Mouse (Mus musculus) limb, embryonic 13.5 days (tissue): ENCODE measurements around the gene Tulp3. TPM values are rescaled to one million over a fixed set of nuclear protein-coding genes. Genes with fewer than 3 reads are reported as not detected.

Experiments
- ATAC-seq: fragments of 200-750 bp; cut with Nextera tagmentation; 2 replicates; pipeline ENCODE4 v1.8.0; 2017; ENCODE audit warnings: low read depth, moderate number of reproducible peaks, moderate TSS enrichment; ENCODE audit not compliant: low FRiP score
- H3K27ac ChIP-seq: fragments of 300-500 bp; sonication (generic); 2 replicates; pipeline ENCODE4 v1.5.1; 2015; ENCODE audit warnings: inconsistent platforms, mild to moderate bottlenecking, moderate library complexity
- H3K27me3 ChIP-seq: fragments of 300-500 bp; sonication (generic); 2 replicates; pipeline ENCODE4 v1.6.1; 2015; ENCODE audit warnings: mild to moderate bottlenecking, inconsistent platforms
- H3K36me3 ChIP-seq: fragments of 300-500 bp; sonication (generic); 2 replicates; pipeline ENCODE4 v1.6.1; 2015; ENCODE audit warnings: inconsistent platforms, mild to moderate bottlenecking, moderate library complexity
- H3K4me1 ChIP-seq: fragments of 300-500 bp; sonication (generic); 2 replicates; pipeline ENCODE4 v1.6.1; 2015; ENCODE audit warnings: inconsistent platforms
- H3K4me2 ChIP-seq: fragments of 300-500 bp; sonication (generic); replicated peaks from 2 replicates; pipeline ENCODE4 v1.6.1; 2015; ENCODE audit warnings: inconsistent platforms, mild to moderate bottlenecking, moderate library complexity
- H3K4me3 ChIP-seq: fragments of 300-500 bp; sonication (generic); 2 replicates; pipeline ENCODE4 v1.5.1; 2015; ENCODE audit warnings: moderate library complexity, mild to moderate bottlenecking, inconsistent platforms
- H3K9ac ChIP-seq: fragments of 300-500 bp; sonication (generic); 2 replicates; pipeline ENCODE4 v1.6.1; 2015; ENCODE audit warnings: mild to moderate bottlenecking, inconsistent platforms
- H3K9me3 ChIP-seq: fragments of 300-500 bp; sonication (generic); 2 replicates; pipeline ENCODE4 v1.6.1; 2016; ENCODE audit warnings: inconsistent platforms
- WGBS: fragments of 180-500 bp; shearing (Covaris S2); methylation state at CpG from one replicate; pipeline ENCODE4 v1.1.7; 2015; 5-methylcytosine and 5-hydroxymethylcytosine counted together
- polyA plus RNA-seq: library from polyadenylated mRNA; unstranded; fragments of >200 nt; fragmentation: Nextera tagmentation; extraction: Ambion mirVana; gene quantifications from 2 replicates; pipeline ENCODE4 v1.2.1, GENCODE M21; 2015

The Tulp3 gene
- polyA plus RNA-seq, 1 experiment from 2014 or later: 24.0 TPM

DNA sequence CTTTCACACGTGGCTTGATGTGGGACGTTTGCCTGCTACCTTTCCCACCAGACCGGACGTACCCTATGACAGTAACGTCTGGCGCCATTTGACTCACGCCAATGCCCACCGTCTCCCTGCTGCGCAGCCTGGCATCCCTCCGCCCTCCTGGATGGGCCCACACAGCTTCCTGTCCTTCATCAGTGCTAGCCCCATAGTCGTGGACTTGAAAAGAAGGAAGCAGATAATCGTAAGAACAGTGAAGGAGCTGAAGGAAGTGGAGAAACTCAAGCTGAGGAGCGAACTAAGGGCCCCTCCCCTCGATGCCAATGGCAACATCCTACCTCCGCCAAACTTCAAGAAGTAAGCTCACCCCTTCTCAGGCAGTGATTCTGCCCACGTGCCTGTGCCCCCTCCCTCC lies 24.0 kb upstream of the Tulp3 start:
- ATAC-seq: no peak
- 87% methylated on average over 16 of the region's 16 CpGs for WGBS
- H3K36me3 ChIP-seq: peaks cover 17% of the 10 kb centered on the region
- no peak overlapping the region for H3K4me2 ChIP-seq
- H3K9me3 ChIP-seq: no peaks in the 10 kb centered on the region
- no peaks in the 10 kb centered on the region for H3K27me3 ChIP-seq
- H3K9ac ChIP-seq: no peak overlapping the region
- H3K4me3 ChIP-seq: no peak overlapping the region
- H3K4me1 ChIP-seq: no peaks in the 10 kb centered on the region
- no peak overlapping the region for H3K27ac ChIP-seq

DNA sequence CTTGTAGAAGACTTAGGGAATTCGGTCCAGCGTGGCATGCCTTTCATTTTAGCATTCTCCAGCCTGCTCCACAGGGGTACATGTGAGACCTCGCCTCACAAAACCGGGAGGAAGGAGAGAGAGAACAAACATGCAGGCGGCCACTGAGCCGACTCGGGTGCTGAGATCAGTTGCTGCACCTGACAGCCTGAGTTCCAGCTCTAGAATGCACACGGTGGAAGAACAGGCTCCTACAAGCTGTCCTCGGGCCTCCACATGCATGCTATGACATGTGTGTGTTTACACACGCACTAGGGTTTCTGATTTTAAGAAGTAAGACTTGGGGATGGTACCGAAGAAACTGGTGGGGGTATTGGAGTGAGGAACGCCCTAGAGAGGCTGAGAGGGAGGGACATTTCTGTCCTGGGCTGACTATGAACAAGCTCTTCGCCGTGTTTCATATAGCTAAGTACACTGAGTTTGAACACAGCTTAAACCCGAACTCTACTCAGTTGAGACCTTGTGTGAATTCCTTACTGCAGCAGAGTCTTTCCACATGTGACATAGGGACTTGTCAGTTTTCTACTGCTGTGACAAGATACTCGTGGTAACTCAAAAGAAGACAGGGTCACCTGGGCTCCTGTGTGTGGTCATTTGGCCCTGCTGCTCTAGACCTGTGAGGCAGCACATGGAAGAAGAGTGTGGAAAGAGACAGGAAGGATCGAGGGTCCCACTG lies 20.9 kb upstream of the Tulp3 start:
- Histone ChIP-seq H3K27me3 (no peaks in the 10 kb centered on the region), H3K27ac (no peak overlapping the region), H3K9ac (no peak overlapping the region), H3K4me3 (no peak overlapping the region), H3K4me2 (no peak overlapping the region), H3K36me3 (peaks cover 49% of the 10 kb centered on the region), H3K4me1 (no peaks in the 10 kb centered on the region), H3K9me3 (no peaks in the 10 kb centered on the region)
- no peak for ATAC-seq
- 87% methylated on average over 17 of the region's 17 CpGs for WGBS

DNA sequence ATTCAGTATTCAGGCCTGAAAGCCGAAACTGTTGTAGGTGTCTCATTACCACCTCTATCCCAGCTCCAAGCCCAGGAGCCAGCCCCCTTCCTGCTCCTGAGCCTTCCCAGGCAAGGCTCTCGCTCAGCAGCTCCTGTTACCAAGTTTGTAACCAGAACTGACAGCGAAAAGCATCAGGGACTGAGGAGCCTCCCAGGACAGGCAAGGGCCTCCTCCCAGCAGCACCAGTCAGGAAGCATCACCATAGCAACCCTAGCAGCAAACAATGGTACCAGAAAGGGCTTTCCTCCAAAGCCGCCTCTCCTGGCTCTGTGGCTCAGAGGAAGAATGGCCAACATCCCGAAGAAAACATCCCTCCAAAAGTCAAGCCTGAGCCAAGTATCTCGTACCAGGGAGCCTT lies 19.5 kb upstream of the Tulp3 start, which contains the start of the genes Tex52 and Gm44596:
TSS of gene Tex52 (plus strand) at position 265 of the 400 bp plus-strand sequence.
TSS of gene Gm44596 (plus strand) at position 312 of the 400 bp plus-strand sequence.
- Histone ChIP-seq H3K9ac (no peak within 1 kb of the TSS), H3K4me3 (no peak within 1 kb of the TSS), H3K27ac (no peak within 1 kb of the TSS), H3K27me3 (no peaks in the 10 kb centered on the region), H3K4me2 (no peak within 1 kb of the TSS), H3K36me3 (peaks cover 62% of the 10 kb centered on the region), H3K9me3 (no peaks in the 10 kb centered on the region), H3K4me1 (no peaks in the 10 kb centered on the region)
- ATAC-seq: peak; percentile 42; the same call in 1 of the 2 replicates
- WGBS: 55% methylated on average over 6 of the region's 6 CpGs

DNA sequence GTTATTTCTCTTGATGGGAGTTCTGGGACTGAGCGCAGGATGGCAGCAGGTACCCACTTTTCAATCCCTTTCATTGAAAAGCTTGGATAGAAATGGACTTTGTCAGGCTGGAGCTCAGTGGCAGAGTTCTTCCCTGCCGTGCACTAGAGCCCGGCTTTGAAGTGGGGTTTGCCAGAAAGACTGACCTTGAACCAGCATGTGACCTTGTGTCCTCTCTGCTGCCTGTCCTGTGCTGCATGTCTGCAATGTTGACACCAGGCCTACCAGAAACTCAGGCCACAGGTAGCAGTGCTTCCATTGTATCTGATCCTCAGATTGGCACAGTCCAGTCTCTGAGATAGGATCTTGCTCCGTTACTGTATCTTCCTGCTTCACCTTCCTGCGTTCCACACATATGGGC lies 14.4 kb upstream of the Tulp3 start:
- Histone ChIP-seq H3K4me2 (no peak overlapping the region), H3K9me3 (no peaks in the 10 kb centered on the region), H3K4me1 (no peaks in the 10 kb centered on the region), H3K4me3 (no peak overlapping the region), H3K27me3 (no peaks in the 10 kb centered on the region), H3K9ac (no peak overlapping the region), H3K36me3 (peaks cover 95% of the 10 kb centered on the region), H3K27ac (no peak overlapping the region)
- ATAC-seq: no peak
- 87% methylated on average over 5 of the region's 5 CpGs for WGBS

DNA sequence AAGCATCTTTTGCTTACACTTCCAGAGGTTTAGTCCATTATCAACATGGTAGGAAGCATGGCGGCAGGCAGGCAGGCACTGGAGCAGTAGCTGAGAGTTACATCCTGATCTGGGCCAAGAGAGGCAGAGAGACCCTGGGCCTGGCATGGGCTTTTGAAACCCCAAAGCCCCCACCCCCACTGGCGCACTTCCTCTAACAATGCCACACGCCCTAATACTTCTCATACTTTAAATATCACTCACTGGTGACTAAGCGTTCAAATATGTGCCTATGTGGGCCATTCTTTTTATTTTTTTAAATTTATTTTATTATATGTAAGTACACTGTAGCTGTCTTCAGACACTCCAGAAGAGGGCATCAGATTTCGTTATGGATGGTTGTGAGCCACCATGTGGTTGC lies 10.8 kb upstream of the Tulp3 start:
- Histone ChIP-seq H3K4me1 (peaks cover 23% of the 10 kb centered on the region), H3K4me3 (no peak overlapping the region), H3K27me3 (no peaks in the 10 kb centered on the region), H3K27ac (no peak overlapping the region), H3K9me3 (no peaks in the 10 kb centered on the region), H3K36me3 (peaks cover 59% of the 10 kb centered on the region), H3K4me2 (no peak overlapping the region), H3K9ac (no peak overlapping the region)
- ATAC-seq: no peak
- WGBS: 93% methylated on average over 5 of the region's 5 CpGs

DNA sequence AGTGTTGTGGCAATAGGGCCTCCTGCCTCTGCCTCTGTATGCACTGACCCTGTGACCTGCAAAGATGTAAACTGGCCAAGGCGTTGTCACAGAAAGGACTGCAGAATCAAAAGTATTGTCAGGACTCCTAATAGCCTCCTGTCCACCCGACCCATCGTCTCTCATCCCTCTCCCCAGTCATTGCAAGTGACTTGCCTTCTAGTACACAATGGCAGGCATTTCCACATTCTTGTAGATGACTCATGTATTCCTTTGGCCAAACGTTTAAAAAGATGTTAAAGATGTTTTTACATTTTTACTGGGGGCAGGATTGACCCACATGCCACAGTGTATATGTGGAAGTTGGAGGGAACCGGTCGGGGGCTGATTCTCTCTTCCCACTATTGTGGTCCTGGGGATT lies 9.1 kb upstream of the Tulp3 start:
- Histone ChIP-seq H3K4me2 (peak overlapping the region; percentile 25; the same call in 1 of the 2 replicates), H3K9ac (no peak overlapping the region), H3K27me3 (no peaks in the 10 kb centered on the region), H3K9me3 (no peaks in the 10 kb centered on the region), H3K4me1 (peaks cover 39% of the 10 kb centered on the region), H3K4me3 (no peak overlapping the region), H3K36me3 (peaks cover 42% of the 10 kb centered on the region), H3K27ac (no peak overlapping the region)
- 85% methylated on average over 6 of the region's 6 CpGs for WGBS
- ATAC-seq: no peak

DNA sequence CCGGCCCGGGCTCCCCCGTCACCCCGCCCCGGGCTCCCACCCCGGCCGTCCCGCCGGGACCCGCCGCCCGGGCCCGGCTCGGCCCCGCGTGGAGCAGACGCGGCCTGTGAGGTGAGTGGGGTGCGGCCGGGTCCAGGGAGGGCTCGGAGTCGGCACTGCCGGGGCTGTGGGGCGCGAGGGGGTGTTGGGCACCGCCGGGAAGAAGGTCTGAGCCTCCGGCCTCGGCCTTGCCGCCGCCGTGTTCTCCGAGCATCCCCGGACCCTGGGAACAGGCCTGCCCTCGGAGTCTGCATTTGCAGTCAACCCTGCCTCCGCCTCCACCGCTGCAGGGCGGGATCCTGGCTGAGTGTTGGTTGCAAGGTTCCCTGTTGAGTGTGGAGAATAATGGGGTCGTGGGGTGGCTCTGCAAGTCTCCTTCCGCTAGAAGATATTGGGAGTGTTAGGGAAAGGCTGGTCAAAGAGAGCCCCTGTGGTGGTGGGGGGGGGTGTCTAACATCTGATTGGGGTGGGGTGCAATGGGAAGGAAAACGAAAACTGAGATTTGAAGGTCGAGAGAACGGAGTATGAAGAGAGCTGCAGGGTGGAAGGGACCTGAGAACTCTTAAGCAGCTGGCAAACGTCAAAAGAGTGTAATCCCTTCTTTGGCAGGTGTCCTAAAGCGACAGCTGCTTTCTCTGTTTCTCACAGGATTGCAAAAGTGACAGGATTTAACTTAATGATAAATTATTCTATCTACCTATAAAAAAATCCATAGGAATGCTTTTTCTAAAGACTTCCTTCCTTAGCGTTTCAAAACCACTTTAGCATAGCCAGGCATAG lies 7.6 kb upstream of the Tulp3 start:
- H3K4me2 ChIP-seq: peak overlapping the region; percentile 90
- ATAC-seq: no peak; the same call in none of the 2 replicates
- peak overlapping the region; percentile 93 for H3K27ac ChIP-seq
- H3K27me3 ChIP-seq: no peaks in the 10 kb centered on the region
- 1% methylated on average over 39 of the region's 46 CpGs for WGBS
- no peaks in the 10 kb centered on the region for H3K9me3 ChIP-seq
- H3K9ac ChIP-seq: peak overlapping the region; percentile 89
- peak overlapping the region; percentile 91 for H3K4me3 ChIP-seq
- H3K36me3 ChIP-seq: peaks cover 34% of the 10 kb centered on the region
- H3K4me1 ChIP-seq: peaks cover 39% of the 10 kb centered on the region

DNA sequence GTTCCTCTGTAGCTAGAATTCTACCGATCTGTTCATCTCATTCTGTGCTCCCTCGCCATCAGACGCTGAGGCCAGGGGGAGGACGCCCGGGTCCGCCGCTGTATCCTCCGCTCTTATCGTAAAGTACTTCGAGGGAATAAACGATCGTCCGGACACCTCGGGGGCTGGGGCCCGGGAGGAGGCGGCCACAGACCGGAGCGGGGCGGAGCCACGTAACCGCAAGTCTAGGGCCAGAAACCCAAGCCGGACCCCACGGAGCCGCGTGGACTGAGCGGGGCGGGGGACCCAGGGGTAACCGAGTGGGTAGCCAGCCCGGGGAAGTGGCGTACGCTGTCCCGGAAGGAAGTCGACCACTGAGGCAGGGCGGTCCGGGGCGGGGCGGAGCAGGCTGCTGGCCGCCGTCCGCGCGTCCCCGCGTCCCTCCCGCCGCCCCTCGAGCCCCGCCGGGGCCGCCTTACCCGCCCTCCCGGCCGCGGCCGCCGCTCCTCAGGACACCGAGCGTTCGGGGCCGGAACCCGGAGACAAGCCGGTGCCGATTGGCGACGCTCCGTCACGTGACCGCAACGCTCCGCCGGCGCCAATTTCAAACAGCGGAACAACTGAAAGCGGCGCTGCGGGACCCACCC lies 6.8 kb upstream of the Tulp3 start, which contains the start of the genes Rhno1 and Foxm1:
TSS of gene Rhno1 (minus strand) at position 531 of the 626 bp plus-strand sequence.
TSS of gene Foxm1 (plus strand) at position 587 of the 626 bp plus-strand sequence.
- H3K27me3 ChIP-seq: no peaks in the 10 kb centered on the region
- WGBS: under 1% methylated on average over 61 of the region's 76 CpGs

DNA sequence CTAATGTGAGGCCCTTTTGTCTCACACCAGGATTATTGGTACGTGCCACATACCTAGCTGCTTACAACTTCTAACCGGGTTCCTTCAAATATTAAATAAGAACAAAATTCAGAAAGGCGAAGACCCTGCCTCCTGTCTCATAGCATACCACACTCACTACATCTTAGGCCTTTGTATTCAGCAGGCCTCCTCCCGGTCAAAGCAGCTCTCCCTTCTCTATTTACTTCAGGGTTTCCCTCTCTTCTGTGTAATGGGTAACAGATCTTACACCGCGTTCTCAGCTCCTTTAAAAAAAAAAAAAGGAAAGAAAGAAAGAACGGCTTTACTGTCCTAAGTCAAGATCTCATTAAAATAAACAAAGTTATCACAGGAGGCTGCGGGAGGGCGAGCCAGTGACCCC lies 6.2 kb upstream of the Tulp3 start:
- no peaks in the 10 kb centered on the region for H3K9me3 ChIP-seq
- ATAC-seq: no peak
- no peaks in the 10 kb centered on the region for H3K27me3 ChIP-seq
- H3K9ac ChIP-seq: peak overlapping the region; percentile 89
- 17% methylated on average over 9 of the region's 9 CpGs for WGBS
- peaks cover 39% of the 10 kb centered on the region for H3K4me1 ChIP-seq
- H3K4me2 ChIP-seq: peak overlapping the region; percentile 90
- peak overlapping the region; percentile 93 for H3K27ac ChIP-seq
- peaks cover 36% of the 10 kb centered on the region for H3K36me3 ChIP-seq
- H3K4me3 ChIP-seq: peak overlapping the region; percentile 91

More for the DNA sequence above, 6.8 kb upstream of the Tulp3 start, which contains the start of the genes Rhno1 and Foxm1:
- peak; percentile 90 for ATAC-seq
- Histone ChIP-seq H3K4me1 (peaks cover 39% of the 10 kb centered on the region), H3K27ac (peak within 1 kb of the TSS; percentile 93), H3K4me2 (peak within 1 kb of the TSS; percentile 90), H3K36me3 (peaks cover 36% of the 10 kb centered on the region), H3K9ac (peak within 1 kb of the TSS; percentile 89), H3K9me3 (no peaks in the 10 kb centered on the region), H3K4me3 (peak within 1 kb of the TSS; percentile 91)

DNA sequence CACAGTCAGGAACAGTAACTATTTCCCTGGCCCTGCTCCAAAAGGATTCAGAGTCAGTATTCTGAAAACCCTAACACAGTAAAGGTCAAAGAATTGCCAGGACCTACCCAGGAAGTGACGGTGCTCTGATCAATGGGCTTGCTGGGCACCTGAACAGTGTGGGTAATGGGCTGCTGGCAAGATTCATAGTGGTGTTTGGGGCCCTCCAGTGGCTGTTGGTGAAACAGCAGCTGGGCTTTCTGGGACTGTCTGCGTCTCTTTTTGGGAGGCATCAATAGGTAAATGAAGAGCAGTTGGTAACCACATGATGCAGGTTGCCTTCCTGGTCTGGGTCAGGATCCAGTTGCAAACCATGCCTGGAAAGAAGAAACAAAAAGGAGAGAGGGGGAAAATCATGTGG lies 3.3 kb upstream of the Tulp3 start:
- no peak for ATAC-seq
- Histone ChIP-seq H3K4me3 (no peak overlapping the region), H3K4me2 (no peak overlapping the region), H3K36me3 (peaks cover 26% of the 10 kb centered on the region), H3K9ac (no peak overlapping the region), H3K27ac (no peak overlapping the region), H3K27me3 (no peaks in the 10 kb centered on the region), H3K9me3 (no peaks in the 10 kb centered on the region), H3K4me1 (peaks cover 40% of the 10 kb centered on the region)
- WGBS: 23% methylated on average over 2 of the region's 2 CpGs

DNA sequence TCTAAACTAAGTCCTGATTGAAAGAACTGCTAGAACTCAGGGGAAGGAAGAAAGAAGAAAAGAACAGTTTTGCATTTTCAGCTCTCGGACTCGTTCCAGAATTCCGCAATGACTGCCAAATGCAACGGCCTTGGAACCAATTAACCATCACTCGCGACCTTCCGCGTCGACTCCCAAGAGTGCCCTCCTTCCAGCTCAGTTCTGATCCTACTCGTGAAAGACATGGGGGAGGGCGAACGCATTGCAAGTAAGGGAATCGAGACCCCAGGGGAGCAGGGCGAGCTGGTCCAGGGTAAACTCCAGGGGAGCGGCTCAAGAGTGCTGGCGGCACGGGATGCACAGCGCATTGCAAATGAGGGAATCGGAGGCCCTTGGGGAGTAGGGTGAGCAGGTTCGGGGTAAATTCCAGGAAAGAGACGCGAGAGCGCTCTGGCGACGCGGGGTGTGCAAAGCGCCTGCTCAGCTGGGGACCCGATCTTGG lies 410 bp downstream of the Tulp3 start:
- Histone ChIP-seq H3K9me3 (no peaks in the 10 kb centered on the region), H3K4me1 (peaks cover 19% of the 10 kb centered on the region), H3K27ac (peak overlapping the region; percentile 71), H3K36me3 (peaks cover 38% of the 10 kb centered on the region), H3K4me3 (peak overlapping the region; percentile 82), H3K4me2 (peak overlapping the region; percentile 80), H3K27me3 (no peaks in the 10 kb centered on the region), H3K9ac (peak overlapping the region; percentile 75)
- under 1% methylated on average over 28 of the region's 28 CpGs for WGBS
- no peak; the same call in none of the 2 replicates for ATAC-seq
